Mouse (Mus musculus) layer of hippocampus, adult 2 months (tissue): ENCODE measurements at regions not wholly inside any gene's neighbourhood (a gene's known extent, or its start where the extent isn't known, plus 50 kb on each side); places are given as distances from the start of the nearest gene placed in this dataset.

ENCODE experiments used
- DNase-seq, 2 experiments: peaks; one replicate each; pipeline ENCODE4 v3.0.0; 2022; ENCODE audit warnings: low spot score in 2 of 2
- H3K27ac ChIP-seq: fragments of 200-600 bp; 2 replicates; pipeline ENCODE4 v1.8.1; 2022
- H3K4me3 ChIP-seq: fragments of 200-600 bp; 2 replicates; pipeline ENCODE4 v1.8.1; 2022; ENCODE audit warnings: mild to moderate bottlenecking
- CTCF ChIP-seq: fragments of 200-600 bp; conservative IDR thresholded peaks from 2 replicates; pipeline ENCODE4 v1.8.1; 2022; ENCODE audit warnings: antibody characterized with exemption, mild to moderate bottlenecking, moderate library complexity

DNA sequence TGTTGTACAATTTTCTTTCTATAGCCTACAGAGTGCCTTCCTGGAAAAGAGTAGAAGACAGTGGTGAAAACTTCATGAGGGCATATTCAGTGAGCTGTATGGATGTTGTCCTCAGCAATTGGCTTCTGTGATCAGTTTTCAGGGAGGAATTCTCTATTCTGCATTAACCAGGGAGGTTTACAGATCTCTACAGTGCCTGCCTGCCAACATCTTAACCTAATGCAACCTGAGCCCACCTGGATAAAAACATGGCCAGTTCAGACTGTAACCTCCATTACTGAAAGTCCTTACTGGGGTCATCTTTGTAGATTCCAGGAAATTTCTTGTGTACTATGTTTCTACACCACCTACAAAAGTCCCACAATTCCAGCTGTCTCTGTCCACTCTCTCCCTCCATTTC lies 791.4 kb upstream of the Nectin3 start:
- no peak overlapping the region for H3K27ac ChIP-seq
- no peak for TF ChIP-seq CTCF
- no peak for DNase-seq
- H3K4me3 ChIP-seq: no peak overlapping the region

DNA sequence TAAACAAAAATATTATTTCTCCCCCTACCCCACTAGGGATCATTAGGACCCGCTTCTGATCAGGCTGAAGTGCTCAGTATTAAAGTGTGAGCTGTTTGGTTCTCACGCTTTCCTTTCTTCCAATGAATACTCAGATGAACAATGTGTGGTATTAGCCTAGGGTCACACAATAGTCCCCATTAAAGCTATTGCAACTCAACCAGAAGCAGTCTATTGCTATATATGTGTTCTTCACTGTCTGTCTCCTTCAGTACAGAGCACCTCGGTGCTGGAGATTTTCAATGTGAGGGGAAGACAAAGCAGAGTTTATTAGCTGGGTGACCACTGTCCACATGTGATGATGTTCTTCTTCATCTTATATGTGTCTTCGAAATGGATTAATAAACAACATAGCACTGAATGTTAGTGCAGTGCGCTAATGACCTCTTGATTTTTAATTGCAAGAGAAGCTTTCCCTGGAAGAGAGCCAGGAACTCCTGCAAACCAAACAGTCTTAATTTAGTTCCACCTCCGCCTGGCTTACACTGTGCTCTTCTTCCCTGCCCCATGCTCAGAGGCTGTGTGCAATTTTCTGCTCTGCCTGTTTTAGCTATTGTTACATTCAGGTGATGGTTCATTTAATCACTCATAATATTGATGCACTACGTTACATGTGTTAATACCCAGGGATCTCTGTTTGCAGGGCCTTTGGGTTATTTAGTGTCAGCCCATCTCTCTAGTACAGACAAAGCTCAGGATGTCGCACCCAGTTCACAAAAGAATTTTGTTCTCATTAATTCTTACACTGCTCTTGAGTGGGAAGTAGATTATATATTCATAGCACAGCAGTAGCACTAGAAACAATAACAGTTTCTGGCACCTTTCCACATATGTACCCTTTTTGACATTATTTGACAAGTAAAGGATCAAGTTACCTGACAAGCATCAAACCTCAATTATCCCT lies 768.7 kb upstream of the Nectin3 start:
- no peak overlapping the region for H3K4me3 ChIP-seq
- H3K27ac ChIP-seq: 0 out of 2 replicates have a peak overlapping the region, but pooled peaks have one; percentile 10
- TF ChIP-seq CTCF: no peak
- DNase-seq: peak; percentile 12 to 23
